Mouse (Mus musculus): ENCODE data around the gene Rbfox3. TPM values are rescaled to one million over a fixed set of nuclear protein-coding genes. Genes with fewer than 3 reads are reported as not detected.

Rbfox3 gene
- polyA plus RNA-seq, 1 experiment from 2014 or later = 0.69 TPM

- 89% methylated on average over 1 of the region's 1 CpGs for WGBS (ENCODE audit: insufficient replicate concordance)
- no peaks in the 10 kb centered on the region for H3K27me3 ChIP-seq (ENCODE audit: control insufficient read depth, insufficient read depth, low read length)
- H3K9ac ChIP-seq (ENCODE audit: low read depth, low read length) = no peak overlapping the region
- H3K4me3 ChIP-seq (ENCODE audit: low read depth, low read length) = no peak overlapping the region
- ATAC-seq (replicated peaks; ENCODE audit: insufficient number of reproducible peaks, low FRiP score, low TSS enrichment) = no peak
- no peak overlapping the region for H3K27ac ChIP-seq (ENCODE audit: low read depth, low read length)
- H3K4me1 ChIP-seq (ENCODE audit: control insufficient read depth, insufficient read depth, low read length) = peaks cover 8% of the 10 kb centered on the region; the same call in 1 of the 2 replicates
- no peaks in the 10 kb centered on the region for H3K36me3 ChIP-seq (ENCODE audit: control insufficient read depth, insufficient read depth, low read length)
- H3K4me2 ChIP-seq = no peak overlapping the region
- no peaks in the 10 kb centered on the region for H3K9me3 ChIP-seq (replicated peaks; ENCODE audit: control insufficient read depth, low read length)
These were observed 438.2 kb downstream of the Rbfox3 start for GRCm38 (mm10) chr11:118473161-118473560.

GRCm38 (mm10) chr11:118471676-118472075, 439.7 kb downstream of the Rbfox3 start:
- Histone ChIP-seq H3K9ac (ENCODE audit: low read depth, low read length) (no peak overlapping the region), H3K27me3 (ENCODE audit: control insufficient read depth, insufficient read depth, low read length) (no peaks in the 10 kb centered on the region), H3K4me1 (ENCODE audit: control insufficient read depth, insufficient read depth, low read length) (peaks cover 3% of the 10 kb centered on the region; the same call in 1 of the 2 replicates), H3K4me2 (no peak overlapping the region), H3K9me3 (replicated peaks; ENCODE audit: control insufficient read depth, low read length) (no peaks in the 10 kb centered on the region), H3K4me3 (ENCODE audit: low read depth, low read length) (no peak overlapping the region), H3K36me3 (ENCODE audit: control insufficient read depth, insufficient read depth, low read length) (no peaks in the 10 kb centered on the region), H3K27ac (ENCODE audit: low read depth, low read length) (no peak overlapping the region)
- 86% methylated on average over 13 of the region's 13 CpGs for WGBS (ENCODE audit: insufficient replicate concordance)
- no peak for ATAC-seq (replicated peaks; ENCODE audit: insufficient number of reproducible peaks, low FRiP score, low TSS enrichment)

DNA sequence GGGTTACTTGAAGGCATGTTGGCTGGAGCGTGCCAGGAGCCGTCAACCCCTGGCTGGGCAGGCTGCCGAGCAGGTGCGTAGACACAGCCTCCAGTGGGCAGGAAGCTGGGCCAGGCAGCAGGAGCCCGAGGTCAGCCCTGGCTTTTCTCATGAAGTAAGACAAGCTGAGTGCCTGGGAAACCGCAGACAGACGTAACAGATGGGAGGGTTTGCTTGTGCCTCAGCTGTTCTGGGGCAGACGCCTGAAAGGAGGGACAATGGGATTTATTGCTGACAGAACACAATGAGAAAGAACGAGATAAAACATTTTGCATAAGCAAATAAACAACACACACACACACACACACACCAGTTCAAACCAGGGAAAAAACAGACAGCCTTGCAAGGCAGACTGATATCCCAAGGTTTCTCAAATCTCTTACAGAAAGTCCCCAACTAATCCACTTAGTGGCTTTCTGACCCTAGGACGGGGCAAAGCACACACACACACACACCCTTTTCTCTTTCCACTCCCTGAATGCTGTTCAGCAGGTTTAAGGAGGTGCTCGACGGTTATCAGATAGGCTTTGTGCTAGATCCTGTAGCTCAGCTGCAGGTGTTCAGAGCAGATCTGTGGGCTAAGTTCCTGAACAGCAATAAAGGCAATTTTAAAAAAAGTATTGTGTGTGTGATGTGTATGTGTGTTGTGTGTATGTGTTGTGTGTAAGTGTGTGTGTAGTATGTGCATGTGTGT, 441.0 kb downstream of the Rbfox3 start:
- Histone ChIP-seq H3K4me3 (ENCODE audit: low read depth, low read length) (no peak overlapping the region), H3K9me3 (replicated peaks; ENCODE audit: control insufficient read depth, low read length) (no peaks in the 10 kb centered on the region), H3K4me2 (no peak overlapping the region), H3K27ac (ENCODE audit: low read depth, low read length) (no peak overlapping the region), H3K36me3 (ENCODE audit: control insufficient read depth, insufficient read depth, low read length) (no peaks in the 10 kb centered on the region), H3K27me3 (ENCODE audit: control insufficient read depth, insufficient read depth, low read length) (no peaks in the 10 kb centered on the region), H3K4me1 (ENCODE audit: control insufficient read depth, insufficient read depth, low read length) (peaks cover 3% of the 10 kb centered on the region; the same call in 1 of the 2 replicates), H3K9ac (ENCODE audit: low read depth, low read length) (no peak overlapping the region)
- 0 out of 2 replicates have a peak, but pooled peaks have one; percentile 35 for ATAC-seq (replicated peaks; ENCODE audit: insufficient number of reproducible peaks, low FRiP score, low TSS enrichment)
- 19% methylated on average over 12 of the region's 12 CpGs for WGBS (ENCODE audit: insufficient replicate concordance)

DNA sequence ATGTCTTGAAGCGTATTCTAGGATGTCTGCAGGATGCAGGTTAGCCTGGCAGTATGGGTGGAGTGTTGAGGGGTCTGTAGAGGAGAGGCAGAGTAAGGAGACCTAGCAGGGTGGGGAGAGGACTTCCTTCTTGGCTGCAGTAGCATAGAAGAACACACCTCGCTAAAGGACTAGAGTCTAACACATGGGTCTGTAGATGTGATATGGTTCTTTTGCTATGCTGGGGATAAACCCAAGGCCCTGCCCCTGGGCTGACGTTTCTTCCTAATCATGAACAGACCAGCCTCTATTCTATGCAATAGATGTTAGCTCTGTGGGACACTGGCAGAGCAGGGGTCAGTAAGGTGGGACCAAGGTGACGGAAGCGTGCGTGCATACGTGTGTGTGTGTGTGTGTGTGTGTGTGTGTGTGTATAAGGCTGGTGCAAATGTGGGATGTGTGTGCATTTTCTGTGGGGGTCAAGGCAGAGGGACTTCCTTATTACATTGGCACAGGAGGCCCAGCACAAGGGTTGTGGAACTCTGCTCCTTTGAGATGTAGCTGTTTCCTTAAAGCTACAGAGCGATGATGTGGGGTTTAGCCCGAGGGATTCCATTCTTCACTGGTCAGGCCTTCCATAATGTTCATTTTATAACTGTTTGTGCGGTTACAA, 441.8 kb downstream of the Rbfox3 start:
- H3K4me1 ChIP-seq (ENCODE audit: control insufficient read depth, insufficient read depth, low read length) = peaks cover 3% of the 10 kb centered on the region; the same call in 1 of the 2 replicates
- H3K9me3 ChIP-seq (replicated peaks; ENCODE audit: control insufficient read depth, low read length) = no peaks in the 10 kb centered on the region
- no peaks in the 10 kb centered on the region for H3K36me3 ChIP-seq (ENCODE audit: control insufficient read depth, insufficient read depth, low read length)
- H3K9ac ChIP-seq (ENCODE audit: low read depth, low read length) = no peak overlapping the region
- 84% methylated on average over 10 of the region's 10 CpGs for WGBS (ENCODE audit: insufficient replicate concordance)
- H3K27me3 ChIP-seq (ENCODE audit: control insufficient read depth, insufficient read depth, low read length) = no peaks in the 10 kb centered on the region
- no peak overlapping the region for H3K4me2 ChIP-seq
- no peak overlapping the region for H3K4me3 ChIP-seq (ENCODE audit: low read depth, low read length)
- ATAC-seq (replicated peaks; ENCODE audit: insufficient number of reproducible peaks, low FRiP score, low TSS enrichment) = no peak
- H3K27ac ChIP-seq (ENCODE audit: low read depth, low read length) = no peak overlapping the region

DNA sequence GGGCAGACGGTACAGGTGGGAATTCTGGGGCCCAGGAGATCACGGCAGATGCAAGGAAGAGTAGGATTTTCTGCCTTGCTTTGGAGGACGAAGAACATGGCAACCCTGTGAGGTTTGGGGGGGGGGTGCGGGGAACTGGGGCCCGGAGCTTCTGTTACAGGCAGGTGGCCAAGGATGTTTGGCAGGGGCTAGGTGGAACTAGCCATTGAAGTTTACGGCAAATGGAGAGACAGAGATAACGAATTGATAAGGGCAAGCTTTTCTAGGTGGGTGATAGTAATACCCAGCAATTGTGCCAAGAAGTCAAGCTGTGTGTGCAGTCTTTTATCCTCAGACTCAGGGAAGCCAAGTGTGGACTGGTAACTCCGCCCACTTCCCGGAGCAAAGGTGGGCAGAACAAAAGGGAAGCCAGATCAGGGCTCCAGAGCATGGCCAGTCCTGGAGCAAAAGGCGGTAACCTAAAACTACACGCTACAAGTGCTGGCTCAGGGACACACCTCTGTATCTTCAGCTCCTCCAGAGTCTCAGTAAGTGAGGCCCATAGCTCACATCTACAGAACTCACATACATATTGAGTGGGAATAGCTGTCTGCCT, 443.9 kb downstream of the Rbfox3 start:
- no peak overlapping the region for H3K9ac ChIP-seq (ENCODE audit: low read depth, low read length)
- no peak overlapping the region for H3K27ac ChIP-seq (ENCODE audit: low read depth, low read length)
- H3K4me2 ChIP-seq = no peak overlapping the region
- peaks cover 3% of the 10 kb centered on the region; the same call in 1 of the 2 replicates for H3K4me1 ChIP-seq (ENCODE audit: control insufficient read depth, insufficient read depth, low read length)
- no peaks in the 10 kb centered on the region for H3K36me3 ChIP-seq (ENCODE audit: control insufficient read depth, insufficient read depth, low read length)
- no peak for ATAC-seq (replicated peaks; ENCODE audit: insufficient number of reproducible peaks, low FRiP score, low TSS enrichment)
- WGBS (ENCODE audit: insufficient replicate concordance) = 50% methylated on average over 11 of the region's 11 CpGs
- no peak overlapping the region for H3K4me3 ChIP-seq (ENCODE audit: low read depth, low read length)
- no peaks in the 10 kb centered on the region for H3K27me3 ChIP-seq (ENCODE audit: control insufficient read depth, insufficient read depth, low read length)
- no peaks in the 10 kb centered on the region for H3K9me3 ChIP-seq (replicated peaks; ENCODE audit: control insufficient read depth, low read length)

- ATAC-seq (replicated peaks; ENCODE audit: insufficient number of reproducible peaks, low FRiP score, low TSS enrichment) = no peak
- H3K9me3 ChIP-seq (replicated peaks; ENCODE audit: control insufficient read depth, low read length) = no peaks in the 10 kb centered on the region
- no peak overlapping the region for H3K9ac ChIP-seq (ENCODE audit: low read depth, low read length)
- no peak overlapping the region for H3K4me3 ChIP-seq (ENCODE audit: low read depth, low read length)
- no peak overlapping the region for H3K4me2 ChIP-seq
- H3K27ac ChIP-seq (ENCODE audit: low read depth, low read length) = no peak overlapping the region
- peaks cover 5% of the 10 kb centered on the region; the same call in 1 of the 2 replicates for H3K4me1 ChIP-seq (ENCODE audit: control insufficient read depth, insufficient read depth, low read length)
- WGBS (ENCODE audit: insufficient replicate concordance) = 52% methylated on average over 6 of the region's 6 CpGs
- no peaks in the 10 kb centered on the region for H3K27me3 ChIP-seq (ENCODE audit: control insufficient read depth, insufficient read depth, low read length)
- no peaks in the 10 kb centered on the region for H3K36me3 ChIP-seq (ENCODE audit: control insufficient read depth, insufficient read depth, low read length)
These were observed 451.1 kb downstream of the Rbfox3 start for GRCm38 (mm10) chr11:118460280-118460679.

DNA sequence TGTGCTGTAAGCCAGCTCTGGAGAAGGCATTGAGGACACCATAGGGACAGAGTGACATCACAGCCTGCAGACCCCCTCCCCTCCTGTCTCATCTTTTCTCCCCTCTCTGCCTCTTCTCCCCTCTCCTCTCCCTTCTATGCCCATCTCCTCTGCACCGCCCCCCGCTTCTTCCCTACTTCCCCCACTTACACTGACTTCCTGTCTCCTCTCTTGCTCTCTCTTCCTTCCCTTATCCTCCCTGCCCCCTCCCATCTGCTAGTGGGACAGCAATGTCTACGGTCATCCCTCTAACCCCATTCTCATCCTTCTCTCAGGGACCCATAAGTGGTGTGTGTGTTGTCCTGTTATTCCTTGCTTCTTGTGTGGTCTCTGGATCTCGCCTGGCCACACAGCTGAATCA, 451.9 kb downstream of the Rbfox3 start:
- Histone ChIP-seq H3K27ac (ENCODE audit: low read depth, low read length) (peak overlapping the region; percentile 46), H3K4me2 (peak overlapping the region; percentile 8; the same call in 1 of the 2 replicates), H3K9ac (ENCODE audit: low read depth, low read length) (no peak overlapping the region), H3K4me1 (ENCODE audit: control insufficient read depth, insufficient read depth, low read length) (peaks cover 5% of the 10 kb centered on the region; the same call in 1 of the 2 replicates), H3K36me3 (ENCODE audit: control insufficient read depth, insufficient read depth, low read length) (no peaks in the 10 kb centered on the region), H3K9me3 (replicated peaks; ENCODE audit: control insufficient read depth, low read length) (no peaks in the 10 kb centered on the region), H3K27me3 (ENCODE audit: control insufficient read depth, insufficient read depth, low read length) (no peaks in the 10 kb centered on the region), H3K4me3 (ENCODE audit: low read depth, low read length) (no peak overlapping the region)
- 53% methylated on average over 4 of the region's 4 CpGs for WGBS (ENCODE audit: insufficient replicate concordance)
- no peak for ATAC-seq (replicated peaks; ENCODE audit: insufficient number of reproducible peaks, low FRiP score, low TSS enrichment)

- WGBS (ENCODE audit: insufficient replicate concordance) = 30% methylated on average over 8 of the region's 8 CpGs
- ATAC-seq (replicated peaks; ENCODE audit: insufficient number of reproducible peaks, low FRiP score, low TSS enrichment) = no peak
These were observed 452.3 kb downstream of the Rbfox3 start for GRCm38 (mm10) chr11:118459051-118459450.

More at GRCm38 (mm10) chr11:118459051-118459450, 452.3 kb downstream of the Rbfox3 start:
- H3K36me3 ChIP-seq (ENCODE audit: control insufficient read depth, insufficient read depth, low read length) = no peaks in the 10 kb centered on the region
- no peak overlapping the region for H3K9ac ChIP-seq (ENCODE audit: low read depth, low read length)
- H3K27ac ChIP-seq (ENCODE audit: low read depth, low read length) = peak overlapping the region; percentile 46; the same call in 1 of the 2 replicates
- peak overlapping the region; percentile 8 for H3K4me2 ChIP-seq
- H3K4me1 ChIP-seq (ENCODE audit: control insufficient read depth, insufficient read depth, low read length) = peaks cover 5% of the 10 kb centered on the region; the same call in 1 of the 2 replicates
- H3K4me3 ChIP-seq (ENCODE audit: low read depth, low read length) = no peak overlapping the region
- no peaks in the 10 kb centered on the region for H3K27me3 ChIP-seq (ENCODE audit: control insufficient read depth, insufficient read depth, low read length)
- no peaks in the 10 kb centered on the region for H3K9me3 ChIP-seq (replicated peaks; ENCODE audit: control insufficient read depth, low read length)
